9 mouse cellular contexts compared by ENCODE assay signal in the genomic region with DNA sequence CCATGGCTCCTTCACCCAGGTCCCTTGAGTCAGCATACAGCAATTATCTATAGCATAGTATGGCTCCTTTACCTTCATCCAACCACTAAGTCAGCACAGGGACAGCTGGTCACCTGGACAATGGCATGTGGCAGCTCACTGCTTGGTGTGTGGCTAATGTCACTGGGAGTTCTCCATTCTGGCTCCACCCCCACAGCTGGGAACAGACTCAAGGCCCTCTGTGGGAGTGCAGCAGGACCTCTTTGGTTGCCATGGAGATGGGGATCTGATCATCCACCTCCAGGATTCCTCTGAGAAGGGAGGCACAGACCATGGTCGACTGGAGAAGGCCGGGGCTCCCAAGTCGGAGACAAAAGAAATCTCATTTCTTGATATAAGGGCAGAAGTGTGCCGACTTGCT.
A peak's percentile ranks its signal among the peaks of the same experiment; 100 is the strongest.
DNase-seq lines count a peak whose midpoint lies in the region; ATAC-seq and TF ChIP-seq lines count a peak whose summit lies in the region.
"Had no signal": no experiment of that assay in that cellular context is flagged by ENCODE, and none has a peak within 500 bp of the region (broad histone marks: within the 10 kb centered on the region; RNA-seq: fewer than 3 reads in every experiment).

No protein-coding gene starts in this region.

- H3K9me3 ChIP-seq in neural tube, embryonic 15.5 days (replicated peaks), result no peaks in the 10 kb centered on the region
- no peaks in the 10 kb centered on the region for H3K9me3 ChIP-seq in embryonic facial prominence, embryonic 10.5 days
- H3K9me3 ChIP-seq in liver, embryonic 11.5 days (ENCODE audit: control insufficient read depth, low read length), result no peaks in the 10 kb centered on the region
- H3K9me3 ChIP-seq: liver, embryonic 15.5 days had no signal

- intact Hi-C loops in left cerebral cortex, postnatal 14 days (cut with DNase I), result loop anchor here (5.0 to 10.0 kb wide), 2 partner anchors 51 to 124 kb away; no protein-coding TSS in a partner anchor

- 9% methylated on average over 4 of the region's 4 CpGs for WGBS in neural tube, embryonic 15.5 days
- WGBS in embryonic facial prominence, embryonic 10.5 days, result 32% methylated on average over 4 of the region's 4 CpGs
- 58% methylated on average over 4 of the region's 4 CpGs for WGBS in liver, embryonic 11.5 days

- ATAC-seq in neural tube, embryonic 15.5 days (ENCODE audit: low FRiP score), result no peak
- no peak for ATAC-seq in megakaryocyte, adult 5-6 weeks (ENCODE audit: poor library complexity, severe bottlenecking)
- no peak; the same call in 1 of the 2 replicates for ATAC-seq in liver, embryonic 11.5 days (replicated peaks; ENCODE audit: low FRiP score)

- H3K9ac ChIP-seq in neural tube, embryonic 15.5 days (replicated peaks), result no peak overlapping the region
- H3K9ac ChIP-seq in liver, embryonic 11.5 days (ENCODE audit: low read depth, low read length), result no peak overlapping the region
- H3K9ac ChIP-seq: liver, embryonic 15.5 days had no signal

- no peak overlapping the region; the same call in 1 of the 2 replicates for H3K27ac ChIP-seq in neural tube, embryonic 15.5 days (replicated peaks)
- 0 out of 2 replicates have a peak overlapping the region, but pooled peaks have one; percentile 40 for H3K27ac ChIP-seq in embryonic facial prominence, embryonic 10.5 days (replicated peaks)
- peak overlapping the region; percentile 39; the same call in 1 of the 2 replicates for H3K27ac ChIP-seq in testis, adult 2 months (ENCODE audit: control insufficient read depth, insufficient read depth, low read depth, low read length)
- H3K27ac ChIP-seq in liver, embryonic 11.5 days (ENCODE audit: low read depth, low read length), result no peak overlapping the region
- H3K27ac ChIP-seq: liver, embryonic 15.5 days had no signal

- peaks cover 29% of the 10 kb centered on the region for H3K4me1 ChIP-seq in neural tube, embryonic 15.5 days
- H3K4me1 ChIP-seq in embryonic facial prominence, embryonic 10.5 days, result peaks cover 40% of the 10 kb centered on the region
- H3K4me1 ChIP-seq in testis, adult 2 months (ENCODE audit: control insufficient read depth, insufficient read depth, low read length), result peaks cover 9% of the 10 kb centered on the region
- H3K4me1 ChIP-seq in liver, embryonic 11.5 days (replicated peaks; ENCODE audit: control insufficient read depth, insufficient read depth, low read length), result no peaks in the 10 kb centered on the region
- H3K4me1 ChIP-seq: liver, embryonic 15.5 days had no signal

- H3K36me3 ChIP-seq in neural tube, embryonic 15.5 days, result no peaks in the 10 kb centered on the region
- H3K36me3 ChIP-seq in embryonic facial prominence, embryonic 10.5 days (replicated peaks), result no peaks in the 10 kb centered on the region; the same call in 1 of the 2 replicates
- no peaks in the 10 kb centered on the region for H3K36me3 ChIP-seq in testis, adult 2 months (ENCODE audit: control insufficient read depth, insufficient read depth, low read length)
- H3K36me3 ChIP-seq in liver, embryonic 11.5 days (ENCODE audit: control insufficient read depth, insufficient read depth, low read length), result no peaks in the 10 kb centered on the region
- H3K36me3 ChIP-seq: liver, embryonic 15.5 days had no signal

- DNase-seq in neural tube, embryonic 10.5 days (ENCODE audit: extremely low spot score, low spot score), result peak; percentile 45
- peak; percentile 60 for DNase-seq in embryonic facial prominence, embryonic 10.5 days (ENCODE audit: low spot score)
- peak; percentile 61 to 86 for DNase-seq in left cerebral cortex, postnatal 14 days (ENCODE audit: low spot score in 2 of 2)
- DNase-seq in cerebellum, adult 8-10 months, result no peak
- no peak for DNase-seq in liver, embryonic 11.5 days (ENCODE audit: low spot score)

- no peak for TF ChIP-seq CTCF in testis, adult 2 months (IDR thresholded peaks at IDR 0.05; ENCODE audit: control insufficient read depth, insufficient read depth, insufficient replicate concordance, low read depth, low read length)

- H3K27me3 ChIP-seq in neural tube, embryonic 15.5 days (replicated peaks), result no peaks in the 10 kb centered on the region
- H3K27me3 ChIP-seq in embryonic facial prominence, embryonic 10.5 days (replicated peaks; ENCODE audit: low read depth, poor library complexity, severe bottlenecking), result no peaks in the 10 kb centered on the region
- H3K27me3 ChIP-seq in testis, adult 2 months (ENCODE audit: control insufficient read depth, insufficient read depth, low read length), result no peaks in the 10 kb centered on the region
- no peaks in the 10 kb centered on the region for H3K27me3 ChIP-seq in liver, embryonic 11.5 days (replicated peaks; ENCODE audit: control insufficient read depth, insufficient read depth, low read length)
- H3K27me3 ChIP-seq: liver, embryonic 15.5 days had no signal

- H3K4me3 ChIP-seq in neural tube, embryonic 15.5 days (replicated peaks), result no peak overlapping the region
- H3K4me3 ChIP-seq in embryonic facial prominence, embryonic 10.5 days, result no peak overlapping the region
- no peak overlapping the region for H3K4me3 ChIP-seq in testis, adult 2 months (ENCODE audit: control insufficient read depth, low read depth, low read length)
- H3K4me3 ChIP-seq in liver, embryonic 11.5 days (ENCODE audit: low read depth, low read length), result no peak overlapping the region
- H3K4me3 ChIP-seq: liver, embryonic 15.5 days had no signal

- 0 out of 2 replicates have a peak, but pooled peaks have one; percentile 10 for TF ChIP-seq POLR2A in testis, adult 2 months (IDR thresholded peaks at IDR 0.05; ENCODE audit: control insufficient read depth, low read depth, low read length)

- no peak overlapping the region for H3K4me2 ChIP-seq in neural tube, embryonic 15.5 days
- no peak overlapping the region for H3K4me2 ChIP-seq in liver, embryonic 11.5 days
- H3K4me2 ChIP-seq: liver, embryonic 15.5 days had no signal

Comparison
In these comparisons a context has a peak if more than half of its experiments do, and no peak if none do; other contexts are left out.
1. DNase-seq: peak in neural tube, embryonic 10.5 days (single experiment), embryonic facial prominence, embryonic 10.5 days (single experiment) and left cerebral cortex, postnatal 14 days (2 of 2); none in cerebellum, adult 8-10 months (single experiment) and liver, embryonic 11.5 days (single experiment).
2. H3K27ac ChIP-seq: peak in embryonic facial prominence, embryonic 10.5 days (single experiment) and testis, adult 2 months (single experiment); none in neural tube, embryonic 15.5 days (single experiment) and liver, embryonic 11.5 days (single experiment).